Mouse (Mus musculus) telencephalon, adult 2 months (tissue): ENCODE data around the gene Sgo1.

ENCODE experiments used
- DNase-seq: peaks from one replicate; pipeline ENCODE4 v3.0.0-alpha.2; 2011; ENCODE audit warnings: low read depth, low spot score

The Sgo1 gene

GRCm38 (mm10) chr17:53650251-53650661 is 38.9 kb downstream of the Sgo1 start:
- DNase-seq, result no peak

GRCm38 (mm10) chr17:53643360-53643759 is 45.8 kb downstream of the Sgo1 start:
- DNase-seq, result no peak

GRCm38 (mm10) chr17:53631344-53631743 is 57.8 kb downstream of the Sgo1 start:
- no peak for DNase-seq

GRCm38 (mm10) chr17:53628131-53628530 is 61.0 kb downstream of the Sgo1 start:
- DNase-seq, result no peak

GRCm38 (mm10) chr17:53627497-53627896 is 61.6 kb downstream of the Sgo1 start:
- no peak for DNase-seq

- DNase-seq, result no peak
These were observed 63.0 kb downstream of the Sgo1 start for GRCm38 (mm10) chr17:53626160-53626559.
